In genomic region chr19:57112231-57112815, GRCm38 (mm10) we compare ENCODE assay signal across 10 mouse cellular contexts.
DNase-seq lines count a peak whose midpoint lies in the region; ATAC-seq and TF ChIP-seq lines count a peak whose summit lies in the region.
"Had no signal": no experiment of that assay in that cellular context is flagged by ENCODE, and none has a peak within 500 bp of the region (broad histone marks: within the 10 kb centered on the region; RNA-seq: fewer than 3 reads in every experiment).

No protein-coding gene starts in this region.

- TF ChIP-seq CTCF in layer of hippocampus, adult 2 months (conservative IDR thresholded peaks at IDR 0.05), result no peak

- H3K27ac ChIP-seq in layer of hippocampus, adult 2 months, result peak overlapping the region; percentile 64; the same call in 1 of the 2 replicates
- H3K27ac ChIP-seq: macrophage; neural tube, embryonic 13.5 days had no signal

- peak; percentile 57 for DNase-seq in cerebellum, adult 11 months
- no peak for DNase-seq in layer of hippocampus, adult 2 months (ENCODE audit: low spot score in 2 of 2)
- no peak for DNase-seq in layer of hippocampus, postnatal 10 days (ENCODE audit: low spot score in 2 of 2)
- peak; percentile 31 for DNase-seq in MN1 (ENCODE audit: low spot score)
- no peak for DNase-seq in right cerebral cortex, postnatal 36 days (ENCODE audit: low spot score in 2 of 2)
- no peak for DNase-seq in thymus, postnatal 10 days (ENCODE audit: low spot score in 2 of 2)

- ATAC-seq in cerebellum, adult (ENCODE audit: insufficient number of reproducible peaks, low FRiP score, low TSS enrichment), result no peak
- ATAC-seq in erythroid progenitor cell, adult 5-6 weeks (replicated peaks; ENCODE audit: low FRiP score, poor library complexity, severe bottlenecking), result 0 out of 2 replicates have a peak, but pooled peaks have one; percentile 19

- no peak overlapping the region for H3K4me3 ChIP-seq in layer of hippocampus, adult 2 months
- H3K4me3 ChIP-seq: neural tube, embryonic 13.5 days had no signal

Comparison
In these comparisons a context has a peak if more than half of its experiments do, and no peak if none do; other contexts are left out.
1. DNase-seq: peak in cerebellum, adult 11 months (single experiment) and MN1 (single experiment); none in layer of hippocampus, adult 2 months (0 of 2), layer of hippocampus, postnatal 10 days (0 of 2), right cerebral cortex, postnatal 36 days (0 of 2) and thymus, postnatal 10 days (0 of 2).